Mouse (Mus musculus): ENCODE measurements around the gene Pold2. TPM values are rescaled to one million over a fixed set of nuclear protein-coding genes. Genes with fewer than 3 reads are reported as not detected.

Pold2 gene
- polyA plus RNA-seq, 1 experiment = 514 TPM

DNA sequence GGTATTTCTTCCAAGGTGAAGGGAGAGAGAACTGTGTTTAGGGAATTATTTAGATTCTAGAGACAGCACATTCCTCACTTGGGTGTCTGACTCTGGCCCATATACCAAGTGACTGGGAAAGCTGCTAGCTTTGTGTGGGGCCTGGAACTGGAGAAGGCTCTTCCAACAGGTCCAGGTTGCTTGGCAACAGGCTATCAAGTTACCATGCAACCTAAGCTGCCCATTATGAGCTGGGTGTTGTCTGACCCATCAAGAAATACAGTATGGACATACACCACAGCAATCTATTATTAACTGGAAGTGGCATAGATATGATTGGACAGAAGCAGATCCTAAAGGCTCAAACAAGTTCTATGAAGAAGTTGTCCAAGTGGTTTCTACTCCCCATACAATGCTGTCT is 52.7 kb downstream of the Pold2 start:
- TF ChIP-seq GATA1 (IDR thresholded peaks at IDR 0.05; ENCODE audit: low read length) = no peak

Other genes with a start within 250 kb of the Pold2 start
- gene Mrps24, start 162.6 kb downstream of the Pold2 start, polyA plus RNA-seq (2012) = 108 and 154 TPM in 2 replicates
- gene Urgcp, start 115.9 kb downstream of the Pold2 start, polyA plus RNA-seq (2012) = 9.7 and 11.7 TPM in 2 replicates
- 207 and 227 TPM in 2 replicates for gene Dbnl, start 89.8 kb downstream of the Pold2 start, polyA plus RNA-seq (2012)
- 0.24 and 0.98 TPM in 2 replicates for gene Pgam2, start 74.6 kb downstream of the Pold2 start, polyA plus RNA-seq (2012)
- gene Polm, start 40.3 kb downstream of the Pold2 start, polyA plus RNA-seq (2012) = 43.6 and 67.8 TPM in 2 replicates
- gene Aebp1, start 16.3 kb downstream of the Pold2 start, polyA plus RNA-seq (2012) = not detected in 2 replicates
- not detected in 2 replicates for gene Myl7, start 20.5 kb upstream of the Pold2 start, polyA plus RNA-seq (2012)
- not detected in 2 replicates for gene Gck, start 71.8 kb upstream of the Pold2 start, polyA plus RNA-seq (2012)
- 10.0 and 11.9 TPM in 2 replicates for gene Ykt6, start 77.4 kb upstream of the Pold2 start, polyA plus RNA-seq (2012)
- 0.03 and 0.08 TPM in 2 replicates for gene Camk2b, start 188.1 kb upstream of the Pold2 start, polyA plus RNA-seq (2012)

All from G1E-ER4 (cell line).